Mouse (Mus musculus) embryo, embryonic 10.5 days (tissue): ENCODE measurements around the gene Acot12.

Experiments
- DNase-seq: peaks from one replicate; pipeline ENCODE4 v3.0.0-alpha.2; 2015; ENCODE audit warnings: low spot score

Acot12 gene

DNA sequence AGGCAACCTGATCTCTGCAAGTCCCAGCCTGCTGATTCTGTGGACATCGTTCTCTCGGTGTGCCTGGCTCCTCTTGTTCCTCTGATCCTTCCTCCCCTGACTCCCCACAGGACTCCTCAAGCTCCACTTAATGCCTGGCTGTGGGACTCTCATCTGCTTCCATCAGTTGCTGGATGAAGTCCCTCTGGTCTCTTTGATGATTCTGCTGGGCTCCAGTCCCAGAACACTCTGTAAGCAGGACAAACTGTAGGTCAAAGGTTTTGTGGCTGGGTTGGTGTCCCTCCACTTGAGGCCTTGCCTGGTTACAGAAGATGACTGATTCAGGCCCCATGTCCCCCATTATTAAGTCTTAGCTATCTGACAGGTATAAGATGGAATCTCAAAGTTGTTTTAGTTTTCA is 84.8 kb downstream of the Acot12 start:
- no peak for DNase-seq

- DNase-seq, result no peak
Observed at GRCm38 (mm10) chr13:91827876-91828275, 86.6 kb downstream of the Acot12 start.
